Mouse (Mus musculus): Measurements from ENCODE around the gene Ttc27. TPM values are rescaled to one million over a fixed set of nuclear protein-coding genes. Genes with fewer than 3 reads are reported as not detected.
A peak's percentile ranks its signal among the peaks of the same experiment; 100 is the strongest.

The Ttc27 gene
- polyA plus RNA-seq, 1 experiment from 2014 or later, result 23.6 TPM

DNA sequence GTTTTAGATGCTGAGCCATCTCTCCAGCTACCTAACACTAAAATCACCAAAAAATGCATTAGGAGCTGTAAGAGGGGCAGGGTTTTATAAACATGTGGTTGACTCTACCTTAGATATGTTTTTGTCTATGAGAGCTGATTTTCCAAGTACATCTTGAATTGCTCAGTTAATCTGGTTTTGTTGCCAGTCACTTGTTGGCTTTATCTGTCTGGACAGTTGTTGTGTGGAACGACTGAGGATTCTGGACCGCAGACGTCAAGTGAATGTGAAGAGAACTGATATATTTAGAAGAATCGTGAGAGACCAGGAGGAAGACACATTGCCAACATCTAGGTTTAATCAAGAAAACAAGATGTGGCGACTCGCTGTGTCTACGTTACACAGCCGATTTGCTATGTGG is 5.9 kb upstream of the Ttc27 start:
- Histone ChIP-seq H3K9me3 (no peaks in the 10 kb centered on the region), H3K4me3 (no peak overlapping the region), H3K27me3 (ENCODE audit: insufficient read depth, poor library complexity, severe bottlenecking) (no peaks in the 10 kb centered on the region), H3K27ac (no peak overlapping the region), H3K4me1 (no peaks in the 10 kb centered on the region), H3K36me3 (no peaks in the 10 kb centered on the region)
- DNase-seq (ENCODE audit: low spot score), result no peak
- 82% methylated on average over 8 of the region's 8 CpGs for WGBS

DNA sequence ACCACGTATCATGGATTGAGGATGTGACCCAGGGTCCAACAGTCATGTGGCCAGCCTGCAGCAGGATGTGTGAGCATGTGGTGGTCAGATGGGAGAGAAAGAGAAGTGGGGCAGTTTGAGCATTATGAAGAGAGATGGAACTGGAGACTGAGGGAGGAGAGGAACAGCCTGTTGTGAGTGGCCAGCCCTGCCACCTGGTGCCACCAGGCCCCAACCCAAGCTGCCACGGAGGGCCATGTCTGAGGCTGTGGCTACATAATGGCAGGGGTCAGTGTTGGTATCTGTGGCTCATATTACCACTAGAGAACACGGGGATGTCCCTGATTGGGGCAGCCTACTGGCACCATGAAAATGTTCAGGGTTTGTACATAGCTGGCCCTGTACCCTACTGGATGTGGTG is 2.4 kb upstream of the Ttc27 start:
- H3K9me3 ChIP-seq, result no peaks in the 10 kb centered on the region
- H3K4me1 ChIP-seq, result no peaks in the 10 kb centered on the region; the same call in 1 of the 2 replicates
- WGBS, result 65% methylated on average over 3 of the region's 3 CpGs
- no peaks in the 10 kb centered on the region; the same call in 1 of the 2 replicates for H3K36me3 ChIP-seq
- no peak for DNase-seq (ENCODE audit: low spot score)
- H3K27ac ChIP-seq, result no peak overlapping the region
- H3K4me3 ChIP-seq, result no peak overlapping the region
- no peaks in the 10 kb centered on the region for H3K27me3 ChIP-seq (ENCODE audit: insufficient read depth, poor library complexity, severe bottlenecking)

DNA sequence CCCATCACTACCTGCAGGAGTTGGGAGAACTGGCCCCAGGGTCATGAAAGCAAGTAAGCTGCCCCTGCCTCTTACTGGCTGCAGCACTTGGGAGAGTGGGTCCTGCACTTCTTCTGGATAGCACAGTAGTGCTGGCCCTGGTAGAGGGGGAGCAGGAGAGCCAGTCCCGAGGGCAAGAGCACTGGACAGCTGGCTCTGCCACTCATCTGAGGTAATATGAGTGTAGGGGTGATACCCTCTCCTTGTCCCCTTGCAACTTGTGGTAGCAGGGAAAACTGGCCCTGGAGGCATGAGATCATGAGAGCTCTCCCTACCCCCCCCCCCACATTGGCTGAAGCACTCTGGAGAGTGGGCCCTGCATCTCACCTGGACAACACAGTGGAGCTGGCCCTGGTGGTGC is 1.8 kb upstream of the Ttc27 start:
- Histone ChIP-seq H3K27me3 (ENCODE audit: insufficient read depth, poor library complexity, severe bottlenecking) (no peaks in the 10 kb centered on the region), H3K27ac (no peak overlapping the region), H3K4me1 (no peaks in the 10 kb centered on the region; the same call in 1 of the 2 replicates), H3K9me3 (no peaks in the 10 kb centered on the region), H3K36me3 (no peaks in the 10 kb centered on the region; the same call in 1 of the 2 replicates), H3K4me3 (no peak overlapping the region)
- no peak for DNase-seq (ENCODE audit: low spot score)
- WGBS, result 69% methylated on average over 1 of the region's 1 CpGs

DNA sequence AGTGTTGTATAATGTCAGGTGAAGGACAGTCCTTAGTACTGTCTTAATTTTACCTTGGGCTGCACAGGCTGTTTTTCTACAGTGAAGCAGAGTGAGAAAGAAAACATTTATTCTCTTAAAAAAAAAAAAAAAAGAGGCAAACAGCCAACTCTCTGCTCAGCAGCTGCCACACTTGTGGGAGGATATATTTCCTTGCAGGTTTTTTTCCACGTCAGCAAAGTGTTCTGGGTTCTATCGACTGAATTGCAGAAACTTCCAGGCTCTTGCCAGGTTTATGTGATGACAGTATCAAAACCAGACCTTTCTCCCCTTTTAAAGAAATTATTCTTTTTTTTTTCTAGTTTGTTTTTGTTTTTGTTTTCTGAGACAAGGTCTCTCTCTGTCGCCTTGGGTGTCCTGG is 889 bp upstream of the Ttc27 start:
- 60% methylated on average over 3 of the region's 3 CpGs for WGBS
- DNase-seq (ENCODE audit: low spot score), result no peak
- H3K36me3 ChIP-seq, result peaks cover 7% of the 10 kb centered on the region
- H3K4me1 ChIP-seq, result no peaks in the 10 kb centered on the region; the same call in 1 of the 2 replicates
- no peaks in the 10 kb centered on the region for H3K27me3 ChIP-seq (ENCODE audit: insufficient read depth, poor library complexity, severe bottlenecking)
- H3K27ac ChIP-seq, result no peak overlapping the region
- H3K9me3 ChIP-seq, result no peaks in the 10 kb centered on the region
- peak overlapping the region; percentile 85; the same call in 1 of the 2 replicates for H3K4me3 ChIP-seq

DNA sequence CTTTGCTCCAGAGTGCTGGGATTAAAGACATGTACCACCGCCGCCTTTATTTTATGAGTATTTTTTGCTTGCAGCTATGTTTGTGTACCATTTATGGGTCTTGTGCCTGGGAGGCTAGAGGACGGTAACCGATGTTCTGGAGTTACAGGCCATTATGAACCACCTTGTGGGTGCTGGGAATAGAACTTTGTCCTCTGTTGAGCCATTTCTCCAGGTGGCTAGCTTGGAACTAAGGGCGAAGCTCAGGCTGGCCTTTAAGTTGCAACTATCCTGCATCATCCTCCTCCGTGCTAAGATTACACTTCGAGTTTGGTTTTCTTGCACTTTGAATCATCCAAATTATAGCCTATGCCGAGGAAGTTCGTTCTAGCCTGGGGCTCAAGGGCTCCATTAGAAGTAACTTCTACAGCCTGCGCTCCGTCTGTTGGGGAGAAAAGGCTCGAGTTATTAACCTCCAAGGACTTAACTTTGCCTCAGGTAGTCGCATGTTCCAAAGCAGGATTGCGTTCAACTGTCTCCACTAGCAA is 378 bp upstream of the Ttc27 start:
- WGBS, result 8% methylated on average over 14 of the region's 14 CpGs
- H3K36me3 ChIP-seq, result peaks cover 12% of the 10 kb centered on the region
- H3K27ac ChIP-seq, result peak overlapping the region; percentile 84
- H3K4me1 ChIP-seq, result no peaks in the 10 kb centered on the region; the same call in 1 of the 2 replicates
- DNase-seq (ENCODE audit: low spot score), result peak; percentile 64
- H3K27me3 ChIP-seq (ENCODE audit: insufficient read depth, poor library complexity, severe bottlenecking), result no peaks in the 10 kb centered on the region
- H3K4me3 ChIP-seq, result peak overlapping the region; percentile 85
- no peaks in the 10 kb centered on the region for H3K9me3 ChIP-seq

DNA sequence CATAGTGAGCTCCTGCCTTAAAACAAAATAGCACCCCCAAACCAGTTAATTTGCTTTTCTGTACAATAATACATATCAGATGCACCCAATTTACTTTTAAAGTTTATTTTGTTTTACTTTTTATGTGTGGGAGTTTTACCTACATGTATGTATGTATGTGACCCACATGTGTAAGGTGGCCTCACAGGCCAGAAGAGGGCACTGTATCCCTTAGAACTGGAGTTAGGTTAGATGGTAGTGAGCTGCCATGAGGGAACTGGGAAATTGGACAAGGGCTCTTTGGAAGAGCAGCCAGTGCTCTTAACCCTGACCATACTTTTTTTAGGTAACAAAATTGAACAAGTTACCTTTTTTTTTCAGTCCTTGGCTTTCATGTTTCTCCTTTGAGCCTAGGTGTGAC is 15.3 kb downstream of the Ttc27 start:
- Histone ChIP-seq H3K4me1 (peaks cover 6% of the 10 kb centered on the region), H3K36me3 (peaks cover 14% of the 10 kb centered on the region; the same call in 1 of the 2 replicates), H3K4me3 (no peak overlapping the region), H3K9me3 (no peaks in the 10 kb centered on the region), H3K27ac (no peak overlapping the region), H3K27me3 (ENCODE audit: insufficient read depth, poor library complexity, severe bottlenecking) (no peaks in the 10 kb centered on the region)
- DNase-seq (ENCODE audit: low spot score), result no peak

DNA sequence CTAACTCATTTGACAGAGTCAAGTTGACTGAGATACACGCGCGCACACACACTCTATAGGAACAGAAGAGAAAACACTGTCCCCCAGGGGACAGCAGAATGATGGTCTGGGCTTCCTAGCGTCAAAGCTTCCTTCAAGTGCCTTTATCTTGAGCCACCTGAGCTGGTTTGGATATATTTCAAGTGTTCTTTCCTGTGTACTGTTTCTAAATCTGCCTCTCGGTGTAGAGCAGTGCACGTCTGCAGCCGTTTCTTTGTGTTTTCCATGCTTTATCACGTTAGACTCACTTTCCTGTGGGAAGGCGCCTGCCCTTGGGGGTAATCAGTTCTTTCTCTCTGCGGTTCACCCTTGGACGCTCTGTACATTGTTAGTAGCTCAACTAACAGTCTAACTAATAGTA is 17.9 kb downstream of the Ttc27 start:
- 52% methylated on average over 11 of the region's 11 CpGs for WGBS
- Histone ChIP-seq H3K36me3 (peaks cover 13% of the 10 kb centered on the region), H3K27me3 (ENCODE audit: insufficient read depth, poor library complexity, severe bottlenecking) (no peaks in the 10 kb centered on the region), H3K27ac (peak overlapping the region; percentile 0; the same call in 1 of the 2 replicates), H3K4me3 (no peak overlapping the region), H3K9me3 (no peaks in the 10 kb centered on the region), H3K4me1 (peaks cover 6% of the 10 kb centered on the region)
- no peak for DNase-seq (ENCODE audit: low spot score)

DNA sequence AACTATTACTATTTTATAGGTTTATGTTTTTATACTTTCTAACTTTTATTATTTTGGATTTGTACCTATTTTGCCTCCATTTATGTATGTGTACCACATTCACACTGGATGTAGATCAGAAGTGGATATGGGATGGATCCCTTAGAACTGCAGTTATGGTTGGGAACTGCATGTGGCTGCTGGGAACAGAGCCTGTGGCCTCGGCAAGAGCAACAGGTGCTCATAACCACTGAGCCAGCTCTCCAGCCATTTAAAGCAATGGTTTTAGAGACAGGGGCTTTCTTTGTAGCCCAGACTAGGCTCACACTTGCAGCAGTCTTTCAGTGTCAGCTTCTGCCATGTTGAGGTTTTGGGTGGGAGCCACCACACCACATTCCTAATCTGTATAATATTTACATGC is 32.1 kb downstream of the Ttc27 start:
- Histone ChIP-seq H3K27me3 (ENCODE audit: insufficient read depth, poor library complexity, severe bottlenecking) (no peaks in the 10 kb centered on the region), H3K36me3 (peaks cover 12% of the 10 kb centered on the region; the same call in 1 of the 2 replicates), H3K4me1 (peaks cover 4% of the 10 kb centered on the region; the same call in 1 of the 2 replicates), H3K4me3 (no peak overlapping the region), H3K27ac (no peak overlapping the region), H3K9me3 (no peaks in the 10 kb centered on the region)
- 82% methylated on average over 1 of the region's 1 CpGs for WGBS
- DNase-seq (ENCODE audit: low spot score), result no peak

DNA sequence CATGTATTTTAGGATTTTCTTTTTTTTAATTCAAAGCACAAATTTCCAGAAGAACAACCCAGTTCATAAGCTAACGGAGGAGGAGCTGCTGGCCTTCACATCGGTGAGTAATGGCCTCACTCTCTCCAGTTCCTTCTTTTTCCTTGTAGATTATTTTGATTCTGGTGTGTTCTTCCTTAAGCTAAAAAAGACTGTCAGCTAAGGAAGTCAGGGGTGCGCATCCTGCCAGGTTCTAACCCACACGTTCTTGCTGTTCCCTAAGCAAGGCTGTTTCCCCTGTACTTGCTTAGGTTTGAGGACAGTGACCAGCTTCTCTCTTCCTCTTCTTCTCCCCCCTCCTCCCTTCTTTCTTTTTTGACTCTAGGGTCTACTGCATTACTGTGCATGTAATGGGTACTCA is 33.5 kb downstream of the Ttc27 start:
- Histone ChIP-seq H3K27ac (no peak overlapping the region), H3K4me3 (no peak overlapping the region), H3K27me3 (ENCODE audit: insufficient read depth, poor library complexity, severe bottlenecking) (no peaks in the 10 kb centered on the region), H3K4me1 (peaks cover 4% of the 10 kb centered on the region; the same call in 1 of the 2 replicates), H3K36me3 (peaks cover 7% of the 10 kb centered on the region; the same call in 1 of the 2 replicates), H3K9me3 (no peaks in the 10 kb centered on the region)
- WGBS, result 87% methylated on average over 4 of the region's 4 CpGs
- no peak for DNase-seq (ENCODE audit: low spot score)

DNA sequence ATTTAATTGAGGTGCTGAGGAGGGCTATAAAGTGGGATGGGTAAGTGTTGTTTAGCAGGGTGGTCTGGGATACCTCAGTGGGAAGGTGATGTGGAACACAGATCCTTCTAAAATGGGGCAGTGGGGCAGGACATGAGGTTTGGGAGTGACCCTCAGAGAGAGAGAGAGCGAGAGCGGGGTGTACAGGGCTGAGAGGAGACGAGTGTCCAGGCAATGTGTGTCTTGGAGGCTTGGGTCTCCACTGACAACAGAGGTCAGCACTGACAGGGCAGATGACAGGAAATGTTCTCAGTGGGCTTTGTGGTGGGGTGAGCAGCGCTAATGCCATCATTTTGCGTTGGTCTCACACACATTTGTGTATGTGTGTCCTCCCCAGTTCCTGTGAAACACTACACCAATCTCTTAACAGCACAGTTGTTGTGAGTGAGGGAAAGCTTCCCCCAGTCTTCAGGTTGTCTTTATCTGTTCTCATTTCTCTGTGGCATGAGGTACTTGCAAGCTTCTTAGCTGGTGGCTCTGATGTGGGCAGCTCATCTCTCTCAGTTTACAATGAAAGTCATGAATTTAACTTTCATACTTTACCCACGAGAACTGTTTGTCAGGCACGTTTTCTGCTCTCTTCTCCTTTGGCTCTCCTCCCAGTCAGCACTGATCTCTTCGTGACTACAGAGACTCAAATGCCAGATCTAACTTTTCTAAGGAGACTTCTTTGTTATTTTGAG is 35.5 kb downstream of the Ttc27 start:
- Histone ChIP-seq H3K27me3 (ENCODE audit: insufficient read depth, poor library complexity, severe bottlenecking) (no peaks in the 10 kb centered on the region), H3K4me1 (peaks cover 4% of the 10 kb centered on the region; the same call in 1 of the 2 replicates), H3K27ac (no peak overlapping the region), H3K4me3 (no peak overlapping the region), H3K9me3 (no peaks in the 10 kb centered on the region), H3K36me3 (peaks cover 5% of the 10 kb centered on the region; the same call in 1 of the 2 replicates)
- DNase-seq (ENCODE audit: low spot score), result no peak
- 88% methylated on average over 8 of the region's 8 CpGs for WGBS

DNA sequence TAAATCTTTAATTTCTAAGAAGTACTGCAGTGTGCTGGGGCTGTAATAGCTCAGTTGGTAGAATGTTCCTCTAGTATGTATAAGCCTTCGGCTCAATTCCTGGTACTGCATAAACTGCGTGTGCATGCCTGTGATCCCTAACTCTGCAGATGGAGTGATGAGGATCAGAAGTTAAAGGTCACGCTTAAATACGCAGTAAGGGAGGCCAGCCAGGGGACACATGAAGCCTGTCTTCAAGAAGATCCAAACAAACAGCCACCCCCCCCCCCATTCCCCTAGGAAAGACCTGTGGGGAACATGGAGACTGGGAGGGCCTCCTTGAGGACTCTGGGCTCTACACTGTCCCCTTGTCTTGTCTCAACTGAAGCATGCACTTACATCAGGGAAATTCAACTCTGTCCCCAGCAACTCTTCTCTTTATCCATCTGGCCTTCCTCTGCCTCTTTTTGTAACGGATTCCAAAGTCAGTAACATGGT is 36.1 kb downstream of the Ttc27 start:
- H3K27me3 ChIP-seq (ENCODE audit: insufficient read depth, poor library complexity, severe bottlenecking), result no peaks in the 10 kb centered on the region
- H3K27ac ChIP-seq, result no peak overlapping the region
- H3K36me3 ChIP-seq, result peaks cover 5% of the 10 kb centered on the region
- peaks cover 4% of the 10 kb centered on the region; the same call in 1 of the 2 replicates for H3K4me1 ChIP-seq
- H3K4me3 ChIP-seq, result no peak overlapping the region
- 81% methylated on average over 5 of the region's 5 CpGs for WGBS
- no peaks in the 10 kb centered on the region for H3K9me3 ChIP-seq
- DNase-seq (ENCODE audit: low spot score), result no peak

DNA sequence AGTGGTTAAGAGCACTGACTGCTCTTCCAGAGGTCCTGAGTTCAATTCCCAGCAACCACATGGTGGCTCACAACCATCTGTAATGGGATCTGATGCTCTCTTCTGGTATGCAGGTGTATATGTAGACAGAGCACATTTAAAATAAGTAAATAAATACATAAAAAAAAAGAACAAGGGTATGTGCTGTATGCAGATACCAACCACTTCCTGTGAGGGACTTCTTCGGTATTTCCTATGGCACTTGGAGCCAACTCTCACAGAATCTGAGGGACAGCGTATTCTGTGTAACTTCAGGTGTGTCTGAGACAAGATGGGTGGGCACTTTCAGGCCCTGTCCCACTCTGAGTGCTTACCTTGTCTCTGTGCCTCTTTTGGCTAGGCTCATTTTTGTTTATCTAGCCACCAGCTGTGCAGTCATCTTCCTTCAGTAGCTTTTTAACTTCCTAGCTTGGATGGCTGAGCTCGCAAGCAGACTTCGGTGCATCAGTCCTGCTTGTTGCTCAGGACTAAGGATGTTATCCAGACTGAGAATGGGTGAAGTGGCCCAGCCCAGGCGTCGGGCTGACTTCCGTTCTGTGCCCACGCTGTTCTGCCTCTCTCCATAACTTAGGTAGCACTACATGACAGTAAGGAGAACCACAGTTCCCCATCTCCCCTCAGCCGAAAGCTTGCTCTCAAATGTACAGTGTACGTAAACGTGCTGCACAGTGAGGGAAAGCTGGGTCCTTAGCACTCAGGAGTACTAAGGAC is 37.0 kb downstream of the Ttc27 start:
- H3K27me3 ChIP-seq (ENCODE audit: insufficient read depth, poor library complexity, severe bottlenecking), result no peaks in the 10 kb centered on the region
- H3K4me1 ChIP-seq, result peaks cover 4% of the 10 kb centered on the region; the same call in 1 of the 2 replicates
- H3K4me3 ChIP-seq, result no peak overlapping the region
- no peak for DNase-seq (ENCODE audit: low spot score)
- WGBS, result 91% methylated on average over 11 of the region's 11 CpGs
- no peaks in the 10 kb centered on the region for H3K9me3 ChIP-seq
- H3K27ac ChIP-seq, result no peak overlapping the region
- peaks cover 7% of the 10 kb centered on the region for H3K36me3 ChIP-seq

DNA sequence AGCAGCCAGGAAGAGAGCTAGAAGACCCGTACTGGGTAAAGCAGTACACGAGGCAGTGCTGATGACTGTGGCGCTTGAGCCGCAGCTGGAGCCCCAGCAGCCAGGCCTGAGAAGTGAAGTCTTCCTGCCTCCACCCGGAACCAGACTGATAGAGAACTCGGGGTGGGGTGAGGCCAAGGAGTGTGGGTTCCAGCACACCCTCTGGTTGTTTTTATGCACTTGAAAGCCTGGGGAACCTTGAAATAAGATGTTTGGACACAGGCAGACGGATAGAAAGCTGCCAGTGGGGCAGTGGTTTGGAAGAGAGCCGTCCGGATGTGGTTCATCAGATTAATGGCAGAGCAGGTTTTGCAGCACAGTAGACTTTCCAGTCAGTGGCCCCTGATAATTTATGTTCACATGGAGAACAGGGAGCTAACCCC is 51.9 kb downstream of the Ttc27 start:
- Histone ChIP-seq H3K9me3 (no peaks in the 10 kb centered on the region), H3K36me3 (peaks cover 6% of the 10 kb centered on the region; the same call in 1 of the 2 replicates), H3K4me3 (no peak overlapping the region), H3K27me3 (ENCODE audit: insufficient read depth, poor library complexity, severe bottlenecking) (no peaks in the 10 kb centered on the region), H3K27ac (no peak overlapping the region), H3K4me1 (no peaks in the 10 kb centered on the region)
- WGBS, result 76% methylated on average over 9 of the region's 9 CpGs
- no peak for DNase-seq (ENCODE audit: low spot score)

All from heart, embryonic 10.5 days (tissue).